Mouse (Mus musculus) embryonic fibroblast, embryonic 13.5 days (primary cell): ENCODE measurements around the gene Iqsec1.

ENCODE experiments used
- CTCF ChIP-seq: IDR thresholded peaks from 2 replicates; pipeline ENCODE4 v1.5.1; 2011; ENCODE audit warnings: mild to moderate bottlenecking, control low read depth, low read length, moderate library complexity, borderline replicate concordance; ENCODE audit not compliant: insufficient read depth
- POLR2A ChIP-seq: IDR thresholded peaks from 2 replicates; pipeline ENCODE4 v1.6.1; 2011; ENCODE audit warnings: low read depth, mild to moderate bottlenecking, control low read depth, low read length, moderate library complexity

DNA sequence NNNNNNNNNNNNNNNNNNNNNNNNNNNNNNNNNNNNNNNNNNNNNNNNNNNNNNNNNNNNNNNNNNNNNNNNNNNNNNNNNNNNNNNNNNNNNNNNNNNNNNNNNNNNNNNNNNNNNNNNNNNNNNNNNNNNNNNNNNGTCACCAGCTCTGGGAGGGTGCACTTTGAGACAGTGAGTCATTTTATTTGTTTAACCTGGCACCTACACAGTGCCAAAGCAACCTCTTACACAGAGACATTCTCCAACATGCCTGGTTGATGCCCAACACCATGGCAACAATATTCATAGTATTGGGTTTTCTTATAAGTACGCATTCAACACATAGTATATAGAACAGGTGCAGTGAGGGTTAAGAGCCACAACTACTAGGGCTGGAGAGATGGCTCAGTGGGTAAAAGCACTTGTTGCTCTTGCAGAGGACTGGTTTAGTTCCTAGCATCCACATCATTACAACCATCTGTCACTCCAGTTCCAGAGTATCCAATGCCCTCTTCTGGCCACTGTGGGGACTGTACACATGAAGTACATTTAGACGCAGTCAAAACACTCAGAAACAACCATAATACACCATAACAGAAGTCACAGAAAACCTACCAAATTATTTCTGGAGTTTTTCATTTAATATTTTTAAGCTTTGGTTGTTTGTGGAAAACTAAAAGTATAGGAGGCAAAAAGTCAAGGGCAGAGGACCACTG, 191.4 kb downstream of the Iqsec1 start:
- TF ChIP-seq CTCF (no peak), POLR2A (no peak)
